Comparison of ENCODE assay signal across 31 mouse cellular contexts in genomic region chr6:43391358-43391757, GRCm38 (mm10).
DNase-seq lines count a peak whose midpoint lies in the region; ATAC-seq and TF ChIP-seq lines count a peak whose summit lies in the region.
"Had no signal": no experiment of that assay in that cellular context is flagged by ENCODE, and none has a peak within 500 bp of the region (broad histone marks: within the 10 kb centered on the region; RNA-seq: fewer than 3 reads in every experiment).

No protein-coding gene starts in this region.

- no peaks in the 10 kb centered on the region for H3K9me3 ChIP-seq in forebrain, embryonic 16.5 days (ENCODE audit: control insufficient read depth, low read length)
- H3K9me3 ChIP-seq in forebrain, embryonic 13.5 days (replicated peaks) = no peaks in the 10 kb centered on the region
- H3K9me3 ChIP-seq in liver, embryonic 14.5 days (ENCODE audit: control insufficient read depth, low read length) = no peaks in the 10 kb centered on the region
- H3K9me3 ChIP-seq in liver, postnatal 0 days (ENCODE audit: low read length) = no peaks in the 10 kb centered on the region
- H3K9me3 ChIP-seq in intestine, embryonic 15.5 days = no peaks in the 10 kb centered on the region
- H3K9me3 ChIP-seq: embryonic facial prominence, embryonic 13.5 days; forebrain, embryonic 12.5 days; kidney, embryonic 15.5 days; limb, embryonic 12.5 days; midbrain, embryonic 10.5 days; midbrain, embryonic 15.5 days had no signal

- H3K27me3 ChIP-seq in forebrain, embryonic 16.5 days (replicated peaks; ENCODE audit: control insufficient read depth, insufficient read depth, low read length) = no peaks in the 10 kb centered on the region
- no peaks in the 10 kb centered on the region for H3K27me3 ChIP-seq in forebrain, embryonic 13.5 days
- no peaks in the 10 kb centered on the region; the same call in 1 of the 2 replicates for H3K27me3 ChIP-seq in liver, embryonic 14.5 days (ENCODE audit: control insufficient read depth, insufficient read depth, low read length)
- no peaks in the 10 kb centered on the region for H3K27me3 ChIP-seq in liver, postnatal 0 days (ENCODE audit: insufficient read depth, low read length)
- no peaks in the 10 kb centered on the region for H3K27me3 ChIP-seq in intestine, embryonic 15.5 days (replicated peaks)
- H3K27me3 ChIP-seq: embryonic facial prominence, embryonic 13.5 days; forebrain, embryonic 12.5 days; kidney, embryonic 15.5 days; limb, embryonic 12.5 days; midbrain, embryonic 15.5 days had no signal

- H3K4me3 ChIP-seq in forebrain, embryonic 16.5 days (replicated peaks; ENCODE audit: low read length) = no peak overlapping the region
- no peak overlapping the region for H3K4me3 ChIP-seq in forebrain, embryonic 13.5 days
- no peak overlapping the region for H3K4me3 ChIP-seq in liver, embryonic 14.5 days (ENCODE audit: insufficient read depth in 1 of 2, low read depth in 2 of 2, low read length in 2 of 2)
- H3K4me3 ChIP-seq in liver, postnatal 0 days (ENCODE audit: low read depth, low read length) = no peak overlapping the region
- no peak overlapping the region for H3K4me3 ChIP-seq in intestine, embryonic 15.5 days (replicated peaks)
- H3K4me3 ChIP-seq: embryonic facial prominence, embryonic 13.5 days; erythroblast, embryonic 14.5 days; forebrain, embryonic 12.5 days; gastrocnemius, adult 2 months; kidney, embryonic 15.5 days; limb, embryonic 12.5 days; midbrain, embryonic 10.5 days; midbrain, embryonic 15.5 days had no signal

- peak; percentile 31; the same call in 1 of the 2 replicates for ATAC-seq in forebrain, embryonic 16.5 days
- ATAC-seq in forebrain, embryonic 13.5 days = no peak
- ATAC-seq in liver, embryonic 14.5 days (ENCODE audit: insufficient read depth) = no peak
- ATAC-seq in liver, postnatal 0 days = no peak
- ATAC-seq in intestine, embryonic 15.5 days = no peak
- no peak for ATAC-seq in erythroid progenitor cell, adult 5-6 weeks (replicated peaks; ENCODE audit: low FRiP score, poor library complexity, severe bottlenecking)
- ATAC-seq: activated CD4-positive, CD25-positive, alpha-beta regulatory T cell, adult 4 months; CD4-positive, CD25-positive, alpha-beta regulatory T cell, adult 4 months; midbrain, embryonic 15.5 days had no signal

- H3K9ac ChIP-seq in forebrain, embryonic 16.5 days (replicated peaks; ENCODE audit: low read depth, low read length) = no peak overlapping the region
- no peak overlapping the region for H3K9ac ChIP-seq in forebrain, embryonic 13.5 days
- H3K9ac ChIP-seq in liver, embryonic 14.5 days (replicated peaks) = no peak overlapping the region
- no peak overlapping the region for H3K9ac ChIP-seq in liver, postnatal 0 days (replicated peaks)
- no peak overlapping the region for H3K9ac ChIP-seq in intestine, embryonic 15.5 days
- H3K9ac ChIP-seq: embryonic facial prominence, embryonic 13.5 days; forebrain, embryonic 12.5 days; kidney, embryonic 15.5 days; limb, embryonic 12.5 days; midbrain, embryonic 15.5 days had no signal

- no peak overlapping the region for H3K4me2 ChIP-seq in forebrain, embryonic 16.5 days (ENCODE audit: low read length)
- no peak overlapping the region for H3K4me2 ChIP-seq in forebrain, embryonic 13.5 days
- no peak overlapping the region for H3K4me2 ChIP-seq in liver, embryonic 14.5 days (ENCODE audit: low read depth)
- H3K4me2 ChIP-seq in liver, postnatal 0 days (ENCODE audit: low read depth, low read length) = no peak overlapping the region
- no peak overlapping the region for H3K4me2 ChIP-seq in intestine, embryonic 15.5 days (replicated peaks)
- H3K4me2 ChIP-seq: embryonic facial prominence, embryonic 13.5 days; forebrain, embryonic 12.5 days; heart, embryonic 11.5 days; kidney, embryonic 15.5 days; limb, embryonic 12.5 days; midbrain, embryonic 15.5 days had no signal

- 0 out of 2 replicates have a peak, but pooled peaks have one; percentile 20 for TF ChIP-seq EP300 in liver, embryonic 14.5 days (IDR thresholded peaks at IDR 0.05; ENCODE audit: low read depth)
- no peak for TF ChIP-seq EP300 in liver, postnatal 0 days (IDR thresholded peaks at IDR 0.05; ENCODE audit: low read depth)

- no peaks in the 10 kb centered on the region for H3K36me3 ChIP-seq in forebrain, embryonic 16.5 days (ENCODE audit: control insufficient read depth, insufficient read depth)
- H3K36me3 ChIP-seq in forebrain, embryonic 13.5 days (ENCODE audit: poor library complexity, severe bottlenecking) = no peaks in the 10 kb centered on the region
- no peaks in the 10 kb centered on the region for H3K36me3 ChIP-seq in liver, embryonic 14.5 days (replicated peaks; ENCODE audit: control insufficient read depth, insufficient read depth, low read depth)
- no peaks in the 10 kb centered on the region for H3K36me3 ChIP-seq in liver, postnatal 0 days (replicated peaks; ENCODE audit: insufficient read depth, low read length)
- no peaks in the 10 kb centered on the region for H3K36me3 ChIP-seq in intestine, embryonic 15.5 days
- H3K36me3 ChIP-seq: embryonic facial prominence, embryonic 13.5 days; forebrain, embryonic 12.5 days; kidney, embryonic 15.5 days; limb, embryonic 12.5 days; midbrain, embryonic 10.5 days; midbrain, embryonic 15.5 days had no signal

- H3K27ac ChIP-seq in forebrain, embryonic 16.5 days (ENCODE audit: low read length) = no peak overlapping the region
- H3K27ac ChIP-seq in forebrain, embryonic 13.5 days = no peak overlapping the region
- no peak overlapping the region for H3K27ac ChIP-seq in liver, embryonic 14.5 days
- no peak overlapping the region for H3K27ac ChIP-seq in liver, postnatal 0 days (ENCODE audit: low read depth)
- H3K27ac ChIP-seq in intestine, embryonic 15.5 days = no peak overlapping the region
- H3K27ac ChIP-seq: embryonic facial prominence, embryonic 13.5 days; forebrain, embryonic 12.5 days; gastrocnemius, adult 2 months; kidney, embryonic 15.5 days; limb, embryonic 12.5 days; macrophage; midbrain, embryonic 10.5 days; midbrain, embryonic 15.5 days had no signal

- 63% methylated on average over 1 of the region's 1 CpGs for WGBS in forebrain, embryonic 16.5 days
- WGBS in forebrain, embryonic 13.5 days = 78% methylated on average over 1 of the region's 1 CpGs
- WGBS in liver, embryonic 14.5 days (ENCODE audit: insufficient replicate concordance) = 33% methylated on average over 1 of the region's 1 CpGs
- 55% methylated on average over 1 of the region's 1 CpGs for WGBS in liver, postnatal 0 days (ENCODE audit: insufficient replicate concordance)
- WGBS in intestine, embryonic 15.5 days = 73% methylated on average over 1 of the region's 1 CpGs

- no peak for TF ChIP-seq POLR2A in brain, embryonic 14.5 days (IDR thresholded peaks at IDR 0.05; ENCODE audit: borderline replicate concordance, extremely low read depth, insufficient read depth, insufficient read length, poor library complexity, severe bottlenecking)

- DNase-seq in liver, embryonic 14.5 days (ENCODE audit: low read depth in 3 of 3, low spot score in 3 of 3) = no peak
- no peak for DNase-seq in liver, postnatal 0 days
- DNase-seq in brain, embryonic 14.5 days (ENCODE audit: low read depth) = peak; percentile 41
- DNase-seq: adrenal gland, adult 2 months; adrenal gland, postnatal 36 days; cerebellum, adult 2 months; cerebellum, postnatal 14 days; gastrocnemius, adult 2 months; gastrocnemius, postnatal 36 days; heart, adult 18-20 months; heart, postnatal 4 days; kidney, adult 11 months; kidney, postnatal 25 days; lung, adult 2 months; lung, postnatal 10 days; thymus, postnatal 4 days had no signal

- TF ChIP-seq CTCF in liver, embryonic 14.5 days (IDR thresholded peaks at IDR 0.05; ENCODE audit: low read depth) = no peak
- TF ChIP-seq CTCF in liver, postnatal 0 days (IDR thresholded peaks at IDR 0.05; ENCODE audit: low read depth) = no peak
- TF ChIP-seq CTCF in brain, embryonic 14.5 days (IDR thresholded peaks at IDR 0.05; ENCODE audit: borderline replicate concordance, extremely low read depth, insufficient read depth, insufficient read length) = no peak

- H3K4me1 ChIP-seq in forebrain, embryonic 16.5 days (replicated peaks; ENCODE audit: control insufficient read depth, insufficient read depth, low read length) = no peaks in the 10 kb centered on the region
- no peaks in the 10 kb centered on the region for H3K4me1 ChIP-seq in forebrain, embryonic 13.5 days
- H3K4me1 ChIP-seq in liver, embryonic 14.5 days (replicated peaks; ENCODE audit: control insufficient read depth in 2 of 2, insufficient read depth in 2 of 2, low read length in 1 of 2) = no peaks in the 10 kb centered on the region
- H3K4me1 ChIP-seq in liver, postnatal 0 days (ENCODE audit: insufficient read depth) = no peaks in the 10 kb centered on the region
- H3K4me1 ChIP-seq in intestine, embryonic 15.5 days (replicated peaks) = no peaks in the 10 kb centered on the region
- H3K4me1 ChIP-seq: midbrain, embryonic 15.5 days had no signal
